Mouse (Mus musculus) liver, adult 2 months (tissue): ENCODE data around the gene Caskin1. TPM values are rescaled to one million over a fixed set of nuclear protein-coding genes. Genes with fewer than 3 reads are reported as not detected.
A peak's percentile ranks its signal among the peaks of the same experiment; 100 is the strongest.

ENCODE experiments used
- DNase-seq: peaks from one replicate; pipeline ENCODE4 v3.0.0-alpha.2; 2011; ENCODE audit warnings: low read depth, low spot score; ENCODE audit errors: extremely low read depth
- H3K27ac ChIP-seq: fragments of 200-500 bp; replicated peaks from 2 replicates; pipeline ENCODE4 v1.5.1; 2012; ENCODE audit warnings: low read depth, mild to moderate bottlenecking, control low read depth, inconsistent platforms, low read length; ENCODE audit not compliant: insufficient read depth
- H3K27me3 ChIP-seq: fragments of 200-500 bp; 2 replicates; pipeline ENCODE4 v1.6.1; 2012; ENCODE audit warnings: mild to moderate bottlenecking, moderate library complexity, low read length, inconsistent platforms; ENCODE audit not compliant: control insufficient read depth, insufficient read depth
- H3K36me3 ChIP-seq: fragments of 200-500 bp; 2 replicates; pipeline ENCODE4 v1.6.1; 2012; ENCODE audit warnings: low read length, inconsistent platforms; ENCODE audit not compliant: control insufficient read depth, insufficient read depth
- H3K4me1 ChIP-seq: fragments of 200-500 bp; 2 replicates; pipeline ENCODE4 v1.6.1; 2011; ENCODE audit warnings: low read length; ENCODE audit not compliant: control insufficient read depth, insufficient read depth
- H3K4me3 ChIP-seq: fragments of 200-500 bp; 2 replicates; pipeline ENCODE4 v1.5.1; 2011; ENCODE audit warnings: low read depth, mild to moderate bottlenecking, control low read depth, low read length, moderate library complexity; ENCODE audit not compliant: insufficient read depth
- H3K79me2 ChIP-seq: fragments of 200-500 bp; 2 replicates; pipeline ENCODE4 v1.6.1; 2012; ENCODE audit warnings: inconsistent platforms, mild to moderate bottlenecking, low read length, moderate library complexity; ENCODE audit not compliant: control insufficient read depth, insufficient read depth
- H3K9ac ChIP-seq: fragments of 200-500 bp; 2 replicates; pipeline ENCODE4 v1.6.1; 2012; ENCODE audit warnings: low read depth, mild to moderate bottlenecking, control low read depth, inconsistent platforms, low read length
- CTCF ChIP-seq: fragments of 200-500 bp; IDR thresholded peaks from 2 replicates; pipeline ENCODE4 v1.5.1; 2011; ENCODE audit warnings: low read depth, low read length, control low read depth
- POLR2A ChIP-seq: fragments of 200-500 bp; IDR thresholded peaks from 2 replicates; pipeline ENCODE4 v1.6.1; 2011; ENCODE audit warnings: low read length, control low read depth; ENCODE audit not compliant: insufficient read depth; ENCODE audit errors: extremely low read depth
- WGBS: fragments of 180-500 bp; shearing (Covaris S2); methylation state at CpG from one replicate; pipeline ENCODE4 v1.1.7; 2018; 5-methylcytosine and 5-hydroxymethylcytosine counted together
- polyA plus RNA-seq: library from polyadenylated mRNA; depleted of rRNA; stranded (reverse); fragments of >200 nt; gene quantifications from 2 replicates; pipeline ENCODE4 v1.2.3, GENCODE M21; 2012
- total RNA-seq: library from RNA; depleted of rRNA; stranded (reverse); fragments of >200 nt; gene quantifications from 2 replicates; pipeline ENCODE4 v1.2.3, GENCODE M21; 2014

The Caskin1 gene
- total and polyA plus RNA-seq, 2 experiments = 0.18 TPM

DNA sequence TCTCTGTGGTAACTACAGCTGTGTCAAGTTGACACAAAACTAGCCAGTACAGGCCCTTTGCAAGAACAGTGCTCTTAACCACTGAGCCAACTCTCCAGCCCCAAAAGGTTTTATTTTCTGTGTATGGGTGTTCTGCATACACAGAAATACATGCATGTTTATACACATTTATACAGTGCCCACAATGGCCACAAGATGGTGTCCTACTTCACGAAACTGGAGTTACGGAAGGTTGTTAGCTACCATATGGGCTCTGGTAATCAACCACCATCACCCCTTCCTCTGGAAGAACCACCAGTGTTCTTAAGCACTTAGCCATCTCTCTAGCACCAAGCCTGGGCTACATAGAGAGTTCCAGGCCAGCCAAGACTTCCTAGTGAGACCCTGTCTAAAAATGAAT is 26.8 kb upstream of the Caskin1 start:
- peak; percentile 45 for DNase-seq
- H3K27ac ChIP-seq = no peak overlapping the region
- TF ChIP-seq POLR2A = no peak
- TF ChIP-seq CTCF = peak; percentile 23; the same call in 1 of the 2 replicates
- whole genome bisulfite sequencing = 80% methylated on average over 2 of the region's 2 CpGs
- no peaks in the 10 kb centered on the region for H3K4me1 ChIP-seq
- H3K4me3 ChIP-seq = no peak overlapping the region
- H3K27me3 ChIP-seq = no peaks in the 10 kb centered on the region
- no peaks in the 10 kb centered on the region for H3K36me3 ChIP-seq
- no peak overlapping the region for H3K9ac ChIP-seq
- no peaks in the 10 kb centered on the region for H3K79me2 ChIP-seq

- Histone ChIP-seq H3K27ac (no peak overlapping the region), H3K4me3 (no peak overlapping the region), H3K27me3 (no peaks in the 10 kb centered on the region), H3K4me1 (no peaks in the 10 kb centered on the region), H3K9ac (no peak overlapping the region), H3K36me3 (no peaks in the 10 kb centered on the region), H3K79me2 (no peaks in the 10 kb centered on the region)
- no peak for TF ChIP-seq CTCF
- no peak for TF ChIP-seq POLR2A
- 100% methylated on average over 1 of the region's 1 CpGs for WGBS
- DNase-seq = no peak
Measured at GRCm38 (mm10) chr17:24462932-24463331, 25.5 kb upstream of the Caskin1 start.

DNA sequence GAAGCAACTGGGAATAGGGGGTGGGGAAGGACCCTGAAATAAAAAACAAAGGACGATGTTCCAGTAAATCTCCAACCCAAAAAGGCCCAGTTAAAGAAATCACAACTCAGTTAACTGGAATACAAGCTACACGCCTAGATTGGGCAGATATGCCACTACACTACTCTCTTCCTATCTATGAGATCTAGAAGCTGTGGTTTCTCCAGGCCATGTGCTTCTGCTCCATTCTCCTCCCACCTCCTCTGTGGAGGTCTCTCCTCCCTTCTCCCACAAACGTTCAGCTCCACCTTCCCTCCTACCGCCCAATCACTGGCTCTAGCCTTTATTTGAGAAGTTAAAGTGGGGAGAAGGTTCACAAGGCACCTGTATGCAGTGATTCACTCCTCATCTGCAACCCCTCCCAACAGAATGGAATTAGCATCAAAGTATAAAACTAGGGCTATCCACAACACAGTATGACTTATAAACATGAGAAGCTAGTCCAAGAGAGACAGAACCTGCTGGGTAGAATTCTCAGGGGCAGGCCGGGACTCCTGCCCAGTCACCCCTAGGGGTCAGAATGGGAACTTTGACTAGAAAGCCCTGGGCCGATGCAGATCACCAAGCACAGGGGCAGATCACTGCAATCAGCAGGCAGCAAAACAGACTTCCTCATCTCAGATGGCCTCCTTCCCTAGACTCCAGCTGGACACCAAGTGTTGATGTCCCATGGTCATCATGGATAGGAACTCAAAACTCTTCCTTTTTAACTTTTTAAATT is 24.8 kb upstream of the Caskin1 start:
- Histone ChIP-seq H3K79me2 (no peaks in the 10 kb centered on the region), H3K4me1 (no peaks in the 10 kb centered on the region), H3K4me3 (no peak overlapping the region), H3K36me3 (no peaks in the 10 kb centered on the region), H3K9ac (no peak overlapping the region), H3K27me3 (no peaks in the 10 kb centered on the region), H3K27ac (no peak overlapping the region)
- WGBS = 67% methylated on average over 6 of the region's 6 CpGs
- TF ChIP-seq CTCF (no peak), POLR2A (no peak)
- no peak for DNase-seq

DNA sequence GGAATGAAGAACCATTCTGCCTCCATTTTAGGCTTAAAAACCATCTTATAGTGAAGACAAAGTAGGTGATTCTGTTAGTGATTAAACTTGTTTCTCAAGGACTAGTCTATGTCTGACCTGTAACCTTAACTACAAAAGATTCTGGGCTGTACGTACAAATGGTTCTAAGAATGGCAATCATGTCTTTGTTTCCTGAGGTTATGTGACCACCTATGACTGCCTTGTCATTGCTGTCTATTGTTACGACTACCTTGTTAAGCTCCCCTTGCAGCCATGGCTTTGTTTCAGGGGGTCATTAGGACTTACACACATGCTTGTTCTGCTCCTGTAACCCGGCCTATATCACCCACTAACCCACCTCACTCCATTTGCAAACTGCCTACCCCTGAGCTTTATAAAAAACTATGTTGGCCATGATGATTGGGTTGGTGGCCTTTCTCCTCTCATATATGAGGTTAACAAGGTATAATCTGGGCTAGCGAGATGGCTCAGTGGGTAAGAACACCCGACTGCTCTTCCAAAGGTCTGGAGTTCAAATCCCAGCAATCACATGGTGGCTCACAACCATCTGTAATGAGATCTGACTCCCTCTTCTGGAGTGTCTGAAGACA is 19.7 kb upstream of the Caskin1 start:
- H3K9ac ChIP-seq = no peak overlapping the region
- TF ChIP-seq POLR2A = no peak
- no peak for TF ChIP-seq CTCF

DNA sequence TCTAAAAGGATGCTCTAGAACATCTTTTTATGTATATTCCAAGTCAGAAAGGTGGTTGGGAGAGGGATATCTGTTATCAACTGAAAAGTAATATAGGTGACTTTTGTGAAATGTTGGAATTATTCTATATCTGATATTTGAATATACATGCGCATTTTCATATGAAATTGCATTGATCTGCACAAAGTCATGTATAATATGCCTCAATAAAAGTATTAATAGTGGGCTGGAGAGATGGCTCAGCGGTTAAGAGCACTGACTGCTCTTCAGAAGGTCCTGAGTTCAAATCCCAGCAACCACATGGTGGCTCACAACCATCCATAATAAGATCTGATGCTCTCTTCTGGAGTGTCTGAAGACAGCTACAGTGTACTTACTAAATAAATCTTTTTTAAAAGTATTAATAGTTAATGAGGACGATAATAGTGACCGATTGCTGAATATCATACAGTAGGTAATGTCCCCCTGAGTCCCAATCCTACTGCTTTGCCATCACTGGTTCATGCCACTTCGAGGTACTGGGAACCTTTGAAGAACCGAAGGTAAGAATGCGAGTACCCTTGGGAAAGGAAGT is 19.0 kb upstream of the Caskin1 start:
- H3K9ac ChIP-seq = peak overlapping the region; percentile 73
- peaks cover 8% of the 10 kb centered on the region for H3K4me1 ChIP-seq
- peaks cover 7% of the 10 kb centered on the region for H3K79me2 ChIP-seq
- no peak for DNase-seq
- no peaks in the 10 kb centered on the region for H3K27me3 ChIP-seq
- 16% methylated on average over 7 of the region's 7 CpGs for WGBS
- TF ChIP-seq POLR2A (no peak), CTCF (no peak)
- peak overlapping the region; percentile 82 for H3K27ac ChIP-seq
- no peaks in the 10 kb centered on the region for H3K36me3 ChIP-seq
- H3K4me3 ChIP-seq = peak overlapping the region; percentile 80

More for the DNA sequence above, 19.7 kb upstream of the Caskin1 start:
- no peak for DNase-seq
- 97% methylated on average over 5 of the region's 5 CpGs for WGBS
- no peaks in the 10 kb centered on the region for H3K27me3 ChIP-seq
- H3K27ac ChIP-seq = no peak overlapping the region
- H3K79me2 ChIP-seq = peaks cover 7% of the 10 kb centered on the region
- H3K4me1 ChIP-seq = peaks cover 8% of the 10 kb centered on the region
- no peaks in the 10 kb centered on the region for H3K36me3 ChIP-seq
- H3K4me3 ChIP-seq = no peak overlapping the region
